Mouse (Mus musculus): Measurements from ENCODE around the gene Rpap3. TPM values are rescaled to one million over a fixed set of nuclear protein-coding genes. Genes with fewer than 3 reads are reported as not detected.
"Not testable (repeated sequence)": the region's sequence is repeated elsewhere in the genome, so short reads cannot be mapped to it uniquely, and the experiment has no call there.

Rpap3 gene
- total RNA-seq, 1 experiment: 32.2 TPM

DNA sequence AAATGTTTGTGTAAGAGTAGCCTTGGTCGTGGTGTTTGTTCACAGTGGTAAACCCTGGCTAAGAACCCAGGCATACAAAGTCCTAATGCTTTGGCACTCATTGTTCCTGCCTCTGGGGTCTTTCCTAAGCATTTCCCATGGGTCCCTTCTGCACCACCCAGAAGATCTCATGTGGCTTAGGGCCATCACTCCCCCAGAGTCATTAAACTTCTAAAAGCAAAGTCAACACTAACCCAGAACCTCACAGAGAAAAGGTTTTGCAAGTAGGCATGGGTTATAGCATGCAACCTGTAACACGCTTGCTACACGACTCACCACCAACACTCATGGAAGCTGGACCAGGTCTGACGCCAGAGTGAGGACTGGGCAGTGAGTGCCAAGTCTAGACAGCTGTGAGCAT lies 31.2 kb downstream of the Rpap3 start:
- Histone ChIP-seq H3K4me1 (ENCODE audit: control insufficient read depth in 2 of 2, insufficient read depth in 2 of 2, low read length in 2 of 2, poor library complexity in 1 of 2) (no peaks in the 10 kb centered on the region), H3K4me3 (ENCODE audit: insufficient read depth in 1 of 2, low read depth in 1 of 2, low read length in 2 of 2, poor library complexity in 1 of 2, severe bottlenecking in 1 of 2) (no peak overlapping the region), H3K9ac (ENCODE audit: insufficient read depth, low read depth, low read length, poor library complexity, severe bottlenecking) (no peak overlapping the region), H3K27ac (ENCODE audit: insufficient read depth, low read depth, low read length, poor library complexity, severe bottlenecking) (no peak overlapping the region), H3K36me3 (ENCODE audit: control insufficient read depth, insufficient read depth, low read length, poor library complexity, severe bottlenecking) (peaks cover 32% of the 10 kb centered on the region), H3K9me3 (ENCODE audit: control insufficient read depth, insufficient read depth, low read depth, low read length) (no peaks in the 10 kb centered on the region)
- DNase-seq (ENCODE audit: low read depth, low spot score): no peak
- TF ChIP-seq CHD2 (IDR thresholded peaks at IDR 0.05; ENCODE audit: low read depth, low read length) (no peak), ZC3H11A (IDR thresholded peaks at IDR 0.05; ENCODE audit: borderline replicate concordance, low read depth, low read length) (no peak), ZNF384 (IDR thresholded peaks at IDR 0.05; ENCODE audit: low read depth, low read length) (no peak), HCFC1 (IDR thresholded peaks at IDR 0.05; ENCODE audit: borderline replicate concordance, insufficient read depth, low read length) (no peak), MAFK (IDR thresholded peaks at IDR 0.05; ENCODE audit: insufficient read depth, low read depth, low read length) (no peak)
- in situ Hi-C loops (cut with MboI; ENCODE audit: low sequenced_read_pairs in 2 of 2, unreplicated experiment in 2 of 2): no loop called here

GRCm38 (mm10) chr15:97673256-97674000 lies 32.2 kb downstream of the Rpap3 start:
- Histone ChIP-seq H3K9me3 (ENCODE audit: control insufficient read depth, insufficient read depth, low read depth, low read length) (no peaks in the 10 kb centered on the region), H3K9ac (ENCODE audit: insufficient read depth, low read depth, low read length, poor library complexity, severe bottlenecking) (no peak overlapping the region), H3K27ac (ENCODE audit: insufficient read depth, low read depth, low read length, poor library complexity, severe bottlenecking) (no peak overlapping the region), H3K4me3 (ENCODE audit: insufficient read depth in 1 of 2, low read depth in 1 of 2, low read length in 2 of 2, poor library complexity in 1 of 2, severe bottlenecking in 1 of 2) (no peak overlapping the region), H3K4me1 (ENCODE audit: control insufficient read depth in 2 of 2, insufficient read depth in 2 of 2, low read length in 2 of 2, poor library complexity in 1 of 2) (peaks cover 0 to 2% of the 10 kb centered on the region in 2 experiments; a peak in 1 of 4 replicates), H3K36me3 (ENCODE audit: control insufficient read depth, insufficient read depth, low read length, poor library complexity, severe bottlenecking) (peaks cover 29% of the 10 kb centered on the region)
- no peak for DNase-seq (ENCODE audit: low read depth, low spot score)
- TF ChIP-seq ZNF384 (IDR thresholded peaks at IDR 0.05; ENCODE audit: low read depth, low read length): no peak
- TF ChIP-seq CHD2 (IDR thresholded peaks at IDR 0.05; ENCODE audit: low read depth, low read length): no peak
- TF ChIP-seq HCFC1 (IDR thresholded peaks at IDR 0.05; ENCODE audit: borderline replicate concordance, insufficient read depth, low read length): no peak
- TF ChIP-seq ZC3H11A (IDR thresholded peaks at IDR 0.05; ENCODE audit: borderline replicate concordance, low read depth, low read length): no peak
- no peak for TF ChIP-seq MAFK (IDR thresholded peaks at IDR 0.05; ENCODE audit: insufficient read depth, low read depth, low read length)
- in situ Hi-C loops (cut with MboI; ENCODE audit: low sequenced_read_pairs in 2 of 2, unreplicated experiment in 2 of 2): no loop called here

- no peak for TF ChIP-seq ZC3H11A (IDR thresholded peaks at IDR 0.05; ENCODE audit: borderline replicate concordance, low read depth, low read length)
- TF ChIP-seq ZNF384 (IDR thresholded peaks at IDR 0.05; ENCODE audit: low read depth, low read length): no peak
- no peak overlapping the region for H3K9ac ChIP-seq (ENCODE audit: insufficient read depth, low read depth, low read length, poor library complexity, severe bottlenecking)
- no peak overlapping the region for H3K4me3 ChIP-seq (ENCODE audit: insufficient read depth in 1 of 2, low read depth in 1 of 2, low read length in 2 of 2, poor library complexity in 1 of 2, severe bottlenecking in 1 of 2)
- H3K4me1 ChIP-seq (ENCODE audit: control insufficient read depth in 2 of 2, insufficient read depth in 2 of 2, low read length in 2 of 2, poor library complexity in 1 of 2): peaks cover 0 to 4% of the 10 kb centered on the region in 2 experiments; a peak in 3 of 4 replicates
- in situ Hi-C loops (cut with MboI; ENCODE audit: low sequenced_read_pairs in 2 of 2, unreplicated experiment in 2 of 2): no loop called here
- peaks cover 18% of the 10 kb centered on the region for H3K36me3 ChIP-seq (ENCODE audit: control insufficient read depth, insufficient read depth, low read length, poor library complexity, severe bottlenecking)
- no peak for DNase-seq (ENCODE audit: low read depth, low spot score)
- no peaks in the 10 kb centered on the region for H3K9me3 ChIP-seq (ENCODE audit: control insufficient read depth, insufficient read depth, low read depth, low read length)
- H3K27ac ChIP-seq (ENCODE audit: insufficient read depth, low read depth, low read length, poor library complexity, severe bottlenecking): no peak overlapping the region
These were observed 33.3 kb downstream of the Rpap3 start for GRCm38 (mm10) chr15:97672211-97672765.

- no peak for DNase-seq (ENCODE audit: low read depth, low spot score)
- H3K36me3 ChIP-seq (ENCODE audit: control insufficient read depth, insufficient read depth, low read length, poor library complexity, severe bottlenecking): peaks cover 12% of the 10 kb centered on the region
- H3K9me3 ChIP-seq (ENCODE audit: control insufficient read depth, insufficient read depth, low read depth, low read length): no peaks in the 10 kb centered on the region
- TF ChIP-seq MAFK (IDR thresholded peaks at IDR 0.05; ENCODE audit: insufficient read depth, low read depth, low read length): no peak
- no peak overlapping the region for H3K4me3 ChIP-seq (ENCODE audit: insufficient read depth in 1 of 2, low read depth in 1 of 2, low read length in 2 of 2, poor library complexity in 1 of 2, severe bottlenecking in 1 of 2)
- H3K27ac ChIP-seq (ENCODE audit: insufficient read depth, low read depth, low read length, poor library complexity, severe bottlenecking): no peak overlapping the region
- no peak overlapping the region for H3K9ac ChIP-seq (ENCODE audit: insufficient read depth, low read depth, low read length, poor library complexity, severe bottlenecking)
- peaks cover 0 to 7% of the 10 kb centered on the region in 2 experiments; a peak in 3 of 4 replicates for H3K4me1 ChIP-seq (ENCODE audit: control insufficient read depth in 2 of 2, insufficient read depth in 2 of 2, low read length in 2 of 2, poor library complexity in 1 of 2)
- in situ Hi-C loops (cut with MboI; ENCODE audit: low sequenced_read_pairs in 2 of 2, unreplicated experiment in 2 of 2): no loop called here
These were observed 35.1 kb downstream of the Rpap3 start for GRCm38 (mm10) chr15:97670554-97670953.

GRCm38 (mm10) chr15:97668158-97668877 lies 37.3 kb downstream of the Rpap3 start:
- H3K9me3 ChIP-seq (ENCODE audit: control insufficient read depth, insufficient read depth, low read depth, low read length); H3K4me3 ChIP-seq (ENCODE audit: insufficient read depth in 1 of 2, low read depth in 1 of 2, low read length in 2 of 2, poor library complexity in 1 of 2, severe bottlenecking in 1 of 2); H3K4me1 ChIP-seq (ENCODE audit: control insufficient read depth in 2 of 2, insufficient read depth in 2 of 2, low read length in 2 of 2, poor library complexity in 1 of 2); DNase-seq (ENCODE audit: low read depth, low spot score); H3K36me3 ChIP-seq (ENCODE audit: control insufficient read depth, insufficient read depth, low read length, poor library complexity, severe bottlenecking); in situ Hi-C loops (cut with MboI; ENCODE audit: low sequenced_read_pairs in 2 of 2, unreplicated experiment in 2 of 2); H3K9ac ChIP-seq (ENCODE audit: insufficient read depth, low read depth, low read length, poor library complexity, severe bottlenecking); H3K27ac ChIP-seq (ENCODE audit: insufficient read depth, low read depth, low read length, poor library complexity, severe bottlenecking): not testable (repeated sequence)

Data from ES-E14 (cell line).